Mouse (Mus musculus) forebrain, embryonic 12.5 days (tissue): ENCODE measurements at regions not wholly inside any gene's neighbourhood (a gene's known extent, or its start where the extent isn't known, plus 50 kb on each side); places are given as distances from the start of the nearest gene placed in this dataset.

Experiments used
- ATAC-seq: fragments of 200-750 bp; cut with Nextera tagmentation; 2 replicates; pipeline ENCODE4 v1.8.0; 2017; ENCODE audit warnings: moderate TSS enrichment; ENCODE audit not compliant: low FRiP score
- H3K27ac ChIP-seq: fragments of 300-500 bp; sonication (generic); 2 replicates; pipeline ENCODE4 v1.5.1; 2016; ENCODE audit warnings: mild to moderate bottlenecking
- H3K27me3 ChIP-seq: fragments of 300-500 bp; sonication (generic); 2 replicates; pipeline ENCODE4 v1.6.1; 2016; ENCODE audit warnings: mild to moderate bottlenecking
- H3K36me3 ChIP-seq: fragments of 300-500 bp; sonication (generic); replicated peaks from 2 replicates; pipeline ENCODE4 v1.6.1; 2016; ENCODE audit warnings: mild to moderate bottlenecking
- H3K4me1 ChIP-seq: fragments of 300-500 bp; sonication (generic); 2 replicates; pipeline ENCODE4 v1.6.1; 2016
- H3K4me2 ChIP-seq: fragments of 300-500 bp; sonication (generic); 2 replicates; pipeline ENCODE4 v1.6.1; 2016; ENCODE audit warnings: mild to moderate bottlenecking, moderate library complexity
- H3K4me3 ChIP-seq: fragments of 300-500 bp; sonication (generic); replicated peaks from 2 replicates; pipeline ENCODE4 v1.5.1; 2016; ENCODE audit warnings: mild to moderate bottlenecking
- H3K9ac ChIP-seq: fragments of 300-500 bp; sonication (generic); 2 replicates; pipeline ENCODE4 v1.6.1; 2016; ENCODE audit warnings: mild to moderate bottlenecking
- H3K9me3 ChIP-seq: fragments of 300-500 bp; sonication (generic); 2 replicates; pipeline ENCODE4 v1.6.1; 2016
- WGBS: fragments of 180-500 bp; shearing (Covaris S2); methylation state at CpG from one replicate; pipeline ENCODE4 v1.1.7; 2016; 5-methylcytosine and 5-hydroxymethylcytosine counted together

DNA sequence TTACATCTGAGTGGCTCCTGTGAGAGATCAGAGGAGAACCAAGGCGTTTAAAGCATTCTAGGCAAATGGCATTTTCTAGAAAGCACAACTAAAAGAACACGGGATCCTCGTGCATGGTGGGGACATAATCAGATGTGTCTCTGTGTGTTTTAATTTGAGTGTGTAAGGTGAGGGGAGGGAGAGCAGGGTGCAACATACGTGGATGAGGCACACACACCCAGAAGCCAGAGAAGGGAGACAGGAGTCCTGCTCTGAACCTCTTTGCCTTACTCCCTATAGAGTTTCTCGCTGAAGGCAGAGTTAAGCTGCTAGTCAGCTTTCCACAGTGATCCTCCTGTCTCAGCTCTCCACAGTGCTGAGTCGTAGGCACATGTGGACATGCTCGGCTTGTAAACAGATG is 386.1 kb downstream of the Cbln4 start:
- WGBS = 53% methylated on average over 7 of the region's 7 CpGs
- no peak for ATAC-seq
- Histone ChIP-seq H3K36me3 (no peaks in the 10 kb centered on the region), H3K27ac (no peak overlapping the region), H3K9ac (no peak overlapping the region), H3K27me3 (no peaks in the 10 kb centered on the region), H3K4me1 (peaks cover 8% of the 10 kb centered on the region), H3K4me2 (no peak overlapping the region), H3K4me3 (no peak overlapping the region), H3K9me3 (no peaks in the 10 kb centered on the region)

DNA sequence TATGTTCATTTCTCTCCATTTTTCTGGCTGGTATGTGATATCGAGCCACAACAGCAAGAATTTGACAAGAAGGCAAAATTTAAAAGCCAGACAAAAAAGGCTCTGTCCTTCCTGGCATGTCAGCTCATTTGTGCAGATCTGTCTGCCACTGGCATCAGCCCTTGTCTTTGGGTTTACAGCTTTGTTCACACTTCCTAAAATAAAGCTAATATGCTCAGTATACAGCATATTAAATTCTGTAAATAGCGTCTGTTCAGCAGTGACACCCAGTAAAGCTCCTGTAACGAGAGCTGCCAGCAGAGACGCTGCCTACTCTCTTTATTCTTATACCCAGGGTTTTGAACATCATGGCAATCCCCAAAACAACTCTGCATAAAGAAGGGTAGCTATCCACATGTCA is 401.5 kb downstream of the Cbln4 start:
- no peak overlapping the region for H3K4me2 ChIP-seq
- H3K9ac ChIP-seq = no peak overlapping the region
- 72% methylated on average over 4 of the region's 4 CpGs for WGBS
- H3K27me3 ChIP-seq = no peaks in the 10 kb centered on the region
- no peak for ATAC-seq
- H3K4me3 ChIP-seq = no peak overlapping the region
- no peaks in the 10 kb centered on the region for H3K9me3 ChIP-seq
- peaks cover 3% of the 10 kb centered on the region; the same call in 1 of the 2 replicates for H3K4me1 ChIP-seq
- H3K27ac ChIP-seq = no peak overlapping the region
- no peaks in the 10 kb centered on the region for H3K36me3 ChIP-seq

GRCm38 (mm10) chr2:171640478-171640877 is 402.8 kb downstream of the Cbln4 start:
- Histone ChIP-seq H3K4me1 (peaks cover 3% of the 10 kb centered on the region; the same call in 1 of the 2 replicates), H3K36me3 (no peaks in the 10 kb centered on the region), H3K27me3 (no peaks in the 10 kb centered on the region), H3K9me3 (no peaks in the 10 kb centered on the region), H3K27ac (no peak overlapping the region), H3K9ac (no peak overlapping the region), H3K4me3 (no peak overlapping the region), H3K4me2 (no peak overlapping the region)
- no peak for ATAC-seq
- 88% methylated on average over 9 of the region's 9 CpGs for WGBS

- WGBS = 93% methylated on average over 6 of the region's 6 CpGs
- ATAC-seq = no peak
- Histone ChIP-seq H3K9me3 (no peaks in the 10 kb centered on the region), H3K4me3 (no peak overlapping the region), H3K27me3 (no peaks in the 10 kb centered on the region), H3K4me2 (no peak overlapping the region), H3K9ac (no peak overlapping the region), H3K4me1 (peaks cover 3% of the 10 kb centered on the region; the same call in 1 of the 2 replicates), H3K36me3 (no peaks in the 10 kb centered on the region), H3K27ac (no peak overlapping the region)
Observed at GRCm38 (mm10) chr2:171638931-171639330, 404.3 kb downstream of the Cbln4 start.

GRCm38 (mm10) chr2:171636837-171637236 is 406.4 kb downstream of the Cbln4 start:
- Histone ChIP-seq H3K27me3 (no peaks in the 10 kb centered on the region), H3K9me3 (no peaks in the 10 kb centered on the region), H3K4me2 (no peak overlapping the region), H3K4me3 (no peak overlapping the region), H3K9ac (no peak overlapping the region), H3K27ac (no peak overlapping the region), H3K4me1 (peaks cover 10% of the 10 kb centered on the region; the same call in 1 of the 2 replicates), H3K36me3 (no peaks in the 10 kb centered on the region)
- ATAC-seq = no peak
- 23% methylated on average over 6 of the region's 6 CpGs for WGBS

DNA sequence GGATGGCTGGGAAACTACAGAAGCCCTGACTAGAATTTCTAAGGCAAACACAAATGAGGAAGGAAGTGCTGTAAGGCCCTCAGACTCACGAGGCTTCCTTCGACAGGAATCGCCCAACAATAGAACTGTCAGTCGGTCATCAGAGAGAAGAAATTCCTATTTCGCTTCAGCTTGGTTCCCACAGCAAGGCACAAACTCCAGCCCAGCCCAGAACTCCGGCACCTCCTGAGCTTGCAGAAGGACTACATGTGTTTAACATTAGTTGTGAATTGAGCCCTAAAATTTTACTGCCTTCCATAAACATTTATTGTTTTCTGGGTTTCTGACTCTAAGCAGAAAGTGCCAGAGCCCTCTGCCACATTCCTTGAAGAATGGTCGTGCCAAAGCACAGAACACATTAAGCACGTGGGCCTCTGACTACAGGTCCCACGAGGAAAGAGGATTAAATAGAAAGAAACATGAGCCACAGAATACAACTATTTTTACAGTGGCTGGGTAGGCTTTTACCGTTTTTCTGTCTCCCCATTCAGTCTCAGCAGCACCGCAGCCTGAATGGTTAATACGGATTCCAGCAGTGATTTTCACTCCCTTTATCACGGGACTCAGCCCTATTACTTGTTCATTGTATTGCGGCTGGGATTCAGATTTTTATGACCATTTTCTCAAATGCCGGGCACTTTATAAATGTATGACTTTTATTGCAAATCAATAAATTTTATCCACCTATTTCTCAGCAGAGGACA is 409.7 kb downstream of the Cbln4 start:
- H3K27ac ChIP-seq = no peak overlapping the region
- H3K9ac ChIP-seq = no peak overlapping the region
- no peak overlapping the region for H3K4me2 ChIP-seq
- H3K4me1 ChIP-seq = peaks cover 10% of the 10 kb centered on the region; the same call in 1 of the 2 replicates
- H3K27me3 ChIP-seq = no peaks in the 10 kb centered on the region
- no peak overlapping the region for H3K4me3 ChIP-seq
- no peak for ATAC-seq
- H3K36me3 ChIP-seq = no peaks in the 10 kb centered on the region
- 47% methylated on average over 15 of the region's 15 CpGs for WGBS
- no peaks in the 10 kb centered on the region for H3K9me3 ChIP-seq

DNA sequence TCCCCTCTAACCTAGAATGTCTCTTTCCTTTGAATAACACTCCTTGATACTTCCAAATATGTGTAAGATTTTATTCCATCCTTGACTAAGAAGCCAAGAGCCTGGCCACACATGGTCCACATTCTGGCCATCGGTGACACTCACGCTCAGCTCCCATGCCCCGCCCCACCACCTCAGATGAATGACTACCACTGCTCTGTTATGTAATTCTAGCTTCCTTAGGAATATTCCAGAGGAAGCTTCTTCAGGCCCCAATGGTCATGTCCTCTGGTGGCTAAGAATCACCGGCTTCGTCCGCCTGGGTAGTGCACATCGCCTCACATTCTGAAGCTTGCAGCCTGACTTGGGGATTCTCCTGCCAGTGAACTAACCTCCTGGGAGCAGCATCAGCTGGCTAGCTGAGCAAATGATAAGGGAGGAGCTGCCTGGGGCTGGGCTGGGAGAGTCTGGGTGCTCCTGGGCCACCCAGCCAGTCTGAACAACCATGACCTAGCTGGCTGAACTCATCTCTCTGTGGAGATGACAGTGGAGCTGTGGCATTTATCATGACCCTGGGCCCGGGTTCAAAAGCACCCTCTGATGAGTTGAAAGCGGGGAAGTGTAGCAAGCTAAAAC is 413.1 kb downstream of the Cbln4 start:
- no peak overlapping the region for H3K9ac ChIP-seq
- no peak overlapping the region for H3K4me3 ChIP-seq
- no peak for ATAC-seq
- H3K27ac ChIP-seq = no peak overlapping the region
- H3K4me1 ChIP-seq = peaks cover 8% of the 10 kb centered on the region; the same call in 1 of the 2 replicates
- no peaks in the 10 kb centered on the region for H3K36me3 ChIP-seq
- WGBS = 93% methylated on average over 9 of the region's 9 CpGs
- no peaks in the 10 kb centered on the region for H3K27me3 ChIP-seq
- no peaks in the 10 kb centered on the region for H3K9me3 ChIP-seq
- no peak overlapping the region for H3K4me2 ChIP-seq

GRCm38 (mm10) chr2:171628182-171628850 is 414.9 kb downstream of the Cbln4 start:
- H3K27ac ChIP-seq = no peak overlapping the region
- H3K4me1 ChIP-seq = peaks cover 4% of the 10 kb centered on the region; the same call in 1 of the 2 replicates
- ATAC-seq = no peak
- no peaks in the 10 kb centered on the region for H3K27me3 ChIP-seq
- no peaks in the 10 kb centered on the region for H3K9me3 ChIP-seq
- 86% methylated on average over 10 of the region's 10 CpGs for WGBS
- no peak overlapping the region for H3K9ac ChIP-seq
- no peak overlapping the region for H3K4me2 ChIP-seq
- no peaks in the 10 kb centered on the region for H3K36me3 ChIP-seq
- H3K4me3 ChIP-seq = no peak overlapping the region

DNA sequence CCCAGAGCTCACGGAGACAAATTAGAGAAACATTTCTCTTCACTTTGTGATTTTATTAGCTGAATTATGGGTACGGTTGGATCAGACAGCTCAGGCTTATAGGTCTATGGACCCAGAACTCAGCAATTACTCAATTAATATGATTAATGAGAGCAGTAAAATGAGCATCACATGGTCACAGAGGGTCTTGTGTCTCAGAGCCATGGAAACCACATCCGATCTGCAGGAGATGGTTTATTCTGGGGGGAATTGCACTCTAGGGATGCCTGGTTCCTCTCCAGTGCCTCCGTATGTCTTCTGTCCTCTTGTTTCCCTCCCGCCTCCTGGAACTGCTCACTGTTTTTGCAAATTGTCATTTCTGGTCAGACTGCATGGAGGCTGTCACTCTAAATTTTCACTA is 422.6 kb downstream of the Cbln4 start:
- H3K27ac ChIP-seq = no peak overlapping the region
- H3K4me1 ChIP-seq = 0 out of 2 replicates have a peak, but pooled peaks cover 6% of the 10 kb centered on the region
- H3K27me3 ChIP-seq = no peaks in the 10 kb centered on the region
- H3K4me2 ChIP-seq = no peak overlapping the region
- H3K36me3 ChIP-seq = no peaks in the 10 kb centered on the region
- no peak for ATAC-seq
- no peaks in the 10 kb centered on the region for H3K9me3 ChIP-seq
- WGBS = 79% methylated on average over 5 of the region's 5 CpGs
- H3K9ac ChIP-seq = no peak overlapping the region
- no peak overlapping the region for H3K4me3 ChIP-seq

DNA sequence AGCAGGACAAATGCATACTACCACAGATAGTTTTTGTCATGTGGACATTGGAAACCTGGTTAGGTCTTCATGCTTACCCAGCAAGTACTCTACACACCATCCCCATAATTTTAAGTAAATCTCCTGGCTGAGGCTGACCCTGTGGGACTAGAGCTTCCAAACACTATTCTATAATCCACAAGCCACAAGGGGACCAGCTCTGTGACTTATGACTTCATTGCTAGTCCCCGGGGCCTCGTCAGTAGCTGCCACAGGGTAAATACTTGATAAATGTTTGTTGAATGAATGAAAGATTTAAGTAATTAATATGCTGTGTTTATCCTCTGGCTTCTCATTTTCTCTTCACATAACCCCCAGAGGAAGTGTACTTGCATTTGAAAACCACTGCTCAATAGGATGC is 423.0 kb downstream of the Cbln4 start:
- Histone ChIP-seq H3K4me3 (no peak overlapping the region), H3K9me3 (no peaks in the 10 kb centered on the region), H3K27me3 (no peaks in the 10 kb centered on the region), H3K4me1 (0 out of 2 replicates have a peak, but pooled peaks cover 6% of the 10 kb centered on the region), H3K4me2 (no peak overlapping the region), H3K36me3 (no peaks in the 10 kb centered on the region), H3K9ac (no peak overlapping the region), H3K27ac (no peak overlapping the region)
- WGBS = 77% methylated on average over 2 of the region's 2 CpGs
- no peak for ATAC-seq

GRCm38 (mm10) chr2:171618771-171619170 is 424.5 kb downstream of the Cbln4 start:
- ATAC-seq = no peak
- 0 out of 2 replicates have a peak, but pooled peaks cover 6% of the 10 kb centered on the region for H3K4me1 ChIP-seq
- no peaks in the 10 kb centered on the region for H3K27me3 ChIP-seq
- WGBS = 91% methylated on average over 4 of the region's 4 CpGs
- H3K4me2 ChIP-seq = no peak overlapping the region
- no peaks in the 10 kb centered on the region for H3K9me3 ChIP-seq
- H3K4me3 ChIP-seq = no peak overlapping the region
- H3K27ac ChIP-seq = no peak overlapping the region
- H3K9ac ChIP-seq = no peak overlapping the region
- H3K36me3 ChIP-seq = no peaks in the 10 kb centered on the region

DNA sequence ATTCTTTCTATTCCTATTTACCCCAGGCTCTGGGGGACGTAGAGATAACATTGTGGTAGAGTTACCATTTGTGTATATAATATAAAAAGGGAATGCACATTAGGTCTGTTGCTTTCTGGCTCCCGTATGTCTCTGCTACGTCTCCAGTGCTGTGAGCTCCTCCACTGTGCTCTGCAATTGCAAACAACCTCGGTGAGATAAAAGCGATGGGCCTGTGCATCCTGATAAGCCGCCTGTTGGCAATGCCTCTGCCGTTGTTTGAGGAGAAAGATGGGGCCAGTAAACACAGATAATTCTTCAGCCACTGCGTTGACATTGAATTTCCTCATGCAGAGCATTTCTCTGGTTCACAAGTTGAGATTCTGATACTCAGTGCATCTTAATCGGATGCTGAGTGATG is 424.9 kb downstream of the Cbln4 start:
- no peak overlapping the region for H3K4me3 ChIP-seq
- H3K27me3 ChIP-seq = no peaks in the 10 kb centered on the region; the same call in 1 of the 2 replicates
- no peak overlapping the region for H3K4me2 ChIP-seq
- no peaks in the 10 kb centered on the region for H3K36me3 ChIP-seq
- H3K9me3 ChIP-seq = no peaks in the 10 kb centered on the region
- ATAC-seq = no peak
- 0 out of 2 replicates have a peak, but pooled peaks cover 6% of the 10 kb centered on the region for H3K4me1 ChIP-seq
- 85% methylated on average over 9 of the region's 9 CpGs for WGBS
- H3K9ac ChIP-seq = no peak overlapping the region
- H3K27ac ChIP-seq = no peak overlapping the region
